Mouse (Mus musculus) megakaryocyte, adult 5-6 weeks (primary cell): ENCODE measurements around the gene Sirt5. TPM values are rescaled to one million over a fixed set of nuclear protein-coding genes. Genes with fewer than 3 reads are reported as not detected.

Source experiments
- ATAC-seq: 2 replicates; pipeline ENCODE4 v1.8.0; 2016; ENCODE audit warnings: mild to moderate bottlenecking, inconsistent platforms; ENCODE audit not compliant: poor library complexity, severe bottlenecking
- total RNA-seq, 2 experiments: library from RNA; stranded (forward) in 1 of 2; stranded (reverse) in 1 of 2; fragments of 153-499, 151-499 nt in 1 of 2; fragments of 221-1000, 200-1000 nt in 1 of 2; gene quantifications; 2 replicates each; pipeline versions ENCODE4 v1.2.3 to v1.2.4; 2015 to 2017

The Sirt5 gene
- total RNA-seq, 2 experiments from 2014 or later = 0.92 to 1.2 TPM

GRCm38 (mm10) chr13:43372892-43373291, 7.6 kb downstream of the Sirt5 start:
- no peak for ATAC-seq

- ATAC-seq = no peak
Measured at GRCm38 (mm10) chr13:43374205-43374604, 8.9 kb downstream of the Sirt5 start.

- ATAC-seq = no peak
Measured at GRCm38 (mm10) chr13:43374918-43375432, 9.7 kb downstream of the Sirt5 start.

- no peak for ATAC-seq
Measured at GRCm38 (mm10) chr13:43379989-43380388, 14.7 kb downstream of the Sirt5 start.

GRCm38 (mm10) chr13:43385321-43385720, 20.0 kb downstream of the Sirt5 start:
- ATAC-seq = no peak

- ATAC-seq = no peak
Measured at GRCm38 (mm10) chr13:43397700-43398296, 32.5 kb downstream of the Sirt5 start.

GRCm38 (mm10) chr13:43398297-43399080, 33.2 kb downstream of the Sirt5 start, which contains the start of gene Nol7:
TSS of gene Nol7 (plus strand) at chr13:43398390.
- peak; percentile 100 for ATAC-seq

GRCm38 (mm10) chr13:43399576-43399975, 34.3 kb downstream of the Sirt5 start:
- ATAC-seq = no peak

GRCm38 (mm10) chr13:43412311-43412710, 47.0 kb downstream of the Sirt5 start:
- ATAC-seq = no peak

GRCm38 (mm10) chr13:43413611-43414010, 48.3 kb downstream of the Sirt5 start:
- ATAC-seq = no peak

GRCm38 (mm10) chr13:43415249-43415648, 50.0 kb downstream of the Sirt5 start:
- ATAC-seq = 0 out of 2 replicates have a peak, but pooled peaks have one; percentile 38

- ATAC-seq = no peak
Measured at GRCm38 (mm10) chr13:43428436-43428835, 63.1 kb downstream of the Sirt5 start.

- ATAC-seq = no peak
Measured at GRCm38 (mm10) chr13:43433395-43433794, 68.1 kb downstream of the Sirt5 start.

GRCm38 (mm10) chr13:43440376-43440775, 75.1 kb downstream of the Sirt5 start:
- no peak; the same call in 1 of the 2 replicates for ATAC-seq

- ATAC-seq = no peak
Measured at GRCm38 (mm10) chr13:43442551-43442950, 77.3 kb downstream of the Sirt5 start.

GRCm38 (mm10) chr13:43443706-43444105, 78.4 kb downstream of the Sirt5 start:
- ATAC-seq = no peak

GRCm38 (mm10) chr13:43444717-43445116, 79.4 kb downstream of the Sirt5 start:
- ATAC-seq = no peak

Other genes starting within 250 kb of the Sirt5 start
- 6.7 and 10.6 TPM in 2 replicates for gene Tbc1d7, start 194.0 kb upstream of the Sirt5 start, total RNA-seq (2015)
- 3.4 and 4.9 TPM in 2 replicates for gene Tbc1d7, start 194.0 kb upstream of the Sirt5 start, total RNA-seq (2017)
- gene Gfod1, start 61.3 kb upstream of the Sirt5 start, total RNA-seq (2015) = 10.8 and 16.8 TPM in 2 replicates
- gene Gfod1, start 61.3 kb upstream of the Sirt5 start, total RNA-seq (2017) = 4.9 and 7.2 TPM in 2 replicates
- gene Nol7, start 32.9 kb downstream of the Sirt5 start, total RNA-seq (2015) = 103 and 124 TPM in 2 replicates
- gene Nol7, start 32.9 kb downstream of the Sirt5 start, total RNA-seq (2017) = 147 and 159 TPM in 2 replicates
- 117 and 133 TPM in 2 replicates for gene Ranbp9, start 115.8 kb downstream of the Sirt5 start, total RNA-seq (2015)
- gene Ranbp9, start 115.8 kb downstream of the Sirt5 start, total RNA-seq (2017) = 119 and 134 TPM in 2 replicates
- gene Mcur1, start 194.7 kb downstream of the Sirt5 start, total RNA-seq (2015) = 28.5 and 35.3 TPM in 2 replicates
- 21.3 and 25.6 TPM in 2 replicates for gene Mcur1, start 194.7 kb downstream of the Sirt5 start, total RNA-seq (2017)